Mouse (Mus musculus) heart, adult 11 months (tissue): ENCODE measurements at regions not wholly inside any gene's neighbourhood (a gene's known extent, or its start where the extent isn't known, plus 50 kb on each side); places are given as distances from the start of the nearest gene placed in this dataset.

ENCODE experiments used
- DNase-seq: peaks from one replicate; pipeline ENCODE4 v3.0.0; 2022

DNA sequence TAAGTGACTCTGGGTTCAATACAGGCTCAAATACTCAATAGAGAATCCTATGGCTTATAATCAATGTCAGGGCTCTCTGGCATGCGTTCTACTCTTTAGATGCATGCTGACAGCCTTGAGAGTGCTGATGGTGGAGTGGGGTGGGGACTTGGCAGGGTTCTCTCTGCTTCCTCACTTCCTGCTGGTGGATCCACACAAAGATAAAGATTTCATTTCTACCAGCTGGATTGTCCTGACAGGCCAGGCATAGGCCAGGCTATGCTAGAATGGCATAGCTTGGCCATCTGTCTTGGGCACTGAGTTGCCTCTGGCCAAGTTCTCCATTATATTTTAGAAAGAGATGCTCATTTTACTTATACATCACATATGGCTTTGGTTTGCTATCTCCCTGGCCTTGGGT is 206.2 kb upstream of the Plpp4 start:
- DNase-seq, result no peak

- DNase-seq, result peak; percentile 25
These were observed 189.9 kb upstream of the Plpp4 start for GRCm38 (mm10) chr7:129066891-129067290.

DNA sequence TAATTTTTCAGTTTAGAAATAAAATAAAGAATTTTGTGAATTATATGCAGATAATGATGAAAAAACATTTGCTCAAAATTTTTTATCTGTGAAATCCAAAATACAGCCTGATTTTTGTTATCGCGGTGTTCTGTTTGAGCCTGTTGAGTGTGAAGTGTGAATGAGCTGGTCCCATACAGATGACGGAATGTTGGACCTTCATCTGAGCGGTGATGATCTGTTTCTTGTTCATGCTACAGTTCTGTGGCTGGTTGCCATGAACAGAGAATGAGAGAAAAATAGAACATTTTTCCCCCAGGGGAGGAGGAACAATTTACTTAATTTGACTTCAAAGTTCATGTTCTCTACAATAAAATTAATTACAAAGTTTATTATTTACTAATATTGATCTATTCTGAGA is 188.7 kb upstream of the Plpp4 start:
- peak; percentile 40 for DNase-seq

GRCm38 (mm10) chr7:129079786-129080185 is 177.0 kb upstream of the Plpp4 start:
- peak; percentile 37 for DNase-seq

- DNase-seq, result peak; percentile 45
These were observed 165.4 kb upstream of the Plpp4 start for GRCm38 (mm10) chr7:129091441-129091840.

DNA sequence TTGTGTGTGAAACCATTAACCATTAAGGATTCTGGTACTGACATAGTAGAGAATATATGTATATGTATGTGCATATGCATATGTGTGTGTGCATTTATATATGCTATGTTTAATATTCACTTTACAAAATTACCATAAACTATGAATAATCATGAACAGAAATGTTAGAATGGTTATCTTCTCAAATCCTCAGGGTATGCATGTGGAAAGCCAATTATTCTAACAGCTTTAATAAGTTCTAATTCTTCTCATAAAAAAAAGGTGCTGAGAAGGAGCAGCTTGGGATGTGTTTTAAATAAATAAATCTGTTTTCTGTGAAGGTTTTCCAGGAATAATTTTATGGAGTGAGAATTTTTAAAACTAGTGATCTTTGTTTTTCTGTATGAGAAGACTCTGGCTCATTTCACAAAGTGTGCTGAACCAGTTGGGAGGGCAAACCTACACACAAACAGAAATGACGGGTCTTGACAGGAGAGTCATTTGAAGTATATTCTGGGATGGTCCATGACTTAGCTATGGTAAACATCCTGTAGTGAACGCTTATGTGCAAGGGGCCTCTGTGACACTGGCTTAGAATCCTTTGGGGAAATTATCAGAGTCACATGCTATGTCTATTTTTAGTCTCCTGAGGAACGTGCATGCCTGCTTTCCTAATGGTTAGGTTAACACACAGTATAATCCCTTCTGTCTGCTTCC is 160.3 kb upstream of the Plpp4 start:
- no peak for DNase-seq

- DNase-seq, result no peak
These were observed 154.4 kb upstream of the Plpp4 start for GRCm38 (mm10) chr7:129102437-129102836.

DNA sequence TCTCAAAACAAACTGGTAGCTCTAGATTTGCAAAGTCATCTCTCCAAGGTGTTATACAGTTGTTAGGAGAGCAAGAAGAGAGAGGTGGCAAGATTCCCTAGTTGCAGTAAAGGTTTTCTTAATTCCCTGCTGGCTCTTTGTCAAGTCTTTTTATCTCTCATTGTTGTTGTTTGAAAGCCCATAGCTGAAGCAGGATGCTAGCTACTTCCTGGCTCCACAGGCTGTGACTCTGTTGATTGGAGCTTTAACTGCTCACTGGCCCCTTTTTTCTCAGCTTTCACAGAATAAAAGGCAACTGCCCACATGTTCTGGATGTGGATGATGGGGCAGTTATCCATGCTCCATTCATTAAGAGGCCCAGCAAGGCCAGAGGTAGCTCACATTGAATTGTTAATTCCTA is 122.7 kb upstream of the Plpp4 start:
- DNase-seq, result peak; percentile 62

DNA sequence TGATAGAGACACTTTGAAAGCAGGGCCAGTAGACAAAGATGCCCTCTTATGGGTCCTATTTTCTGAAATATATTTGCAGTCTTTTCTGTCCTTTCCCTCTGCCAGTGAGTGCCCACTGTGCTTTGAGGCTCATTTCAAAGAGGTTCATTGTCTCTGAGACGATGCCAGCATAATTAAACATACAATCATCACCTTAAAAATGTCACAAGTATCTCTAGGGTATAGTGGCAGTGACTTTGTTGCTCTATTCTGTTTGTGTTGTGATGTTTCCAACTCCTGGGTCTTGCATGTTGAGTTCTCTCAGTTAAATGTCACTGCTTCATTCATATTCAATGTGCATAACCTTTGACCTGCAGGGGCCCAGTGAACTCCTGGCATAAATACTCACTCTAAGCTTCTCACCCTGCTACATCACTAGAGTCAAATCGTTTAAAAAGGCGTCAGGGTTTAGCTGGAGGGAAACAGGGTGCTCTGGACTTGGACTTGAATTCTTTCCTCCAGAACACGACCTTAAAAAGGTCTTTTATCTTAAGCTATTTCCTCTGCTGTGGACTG is 122.1 kb upstream of the Plpp4 start:
- DNase-seq, result peak; percentile 16

- no peak for DNase-seq
These were observed 119.4 kb upstream of the Plpp4 start for GRCm38 (mm10) chr7:129137303-129137990.

DNA sequence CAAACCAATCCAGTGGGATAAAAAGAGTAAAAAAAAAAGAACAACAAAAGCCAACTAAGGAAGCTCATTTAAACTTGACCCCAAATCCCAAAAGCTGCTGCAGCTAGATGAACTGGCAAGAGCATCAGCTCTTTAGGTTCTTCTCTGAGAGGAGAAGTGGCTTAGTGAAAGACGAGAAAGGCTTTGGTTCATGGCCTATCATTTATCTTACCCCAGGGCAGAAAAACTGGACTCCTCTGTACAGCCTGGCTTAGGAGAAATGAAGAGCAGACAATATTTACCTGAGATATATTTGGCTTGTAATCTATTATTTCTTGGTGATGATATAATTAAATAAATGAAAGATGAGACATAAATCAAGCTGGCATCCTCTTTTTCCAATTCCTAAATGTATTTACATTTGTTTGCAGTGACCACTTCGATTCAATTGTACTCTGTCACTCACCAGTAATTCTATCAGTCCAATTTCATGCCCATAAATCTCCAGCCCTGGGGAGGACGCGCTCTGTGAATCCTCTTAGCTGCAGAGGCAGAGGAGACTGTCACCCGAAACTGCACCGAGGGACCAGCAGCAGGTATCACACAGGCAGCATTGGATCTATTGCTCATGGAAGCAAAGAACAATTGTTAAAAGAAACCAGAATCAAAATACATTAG is 114.8 kb upstream of the Plpp4 start:
- DNase-seq, result peak; percentile 41

DNA sequence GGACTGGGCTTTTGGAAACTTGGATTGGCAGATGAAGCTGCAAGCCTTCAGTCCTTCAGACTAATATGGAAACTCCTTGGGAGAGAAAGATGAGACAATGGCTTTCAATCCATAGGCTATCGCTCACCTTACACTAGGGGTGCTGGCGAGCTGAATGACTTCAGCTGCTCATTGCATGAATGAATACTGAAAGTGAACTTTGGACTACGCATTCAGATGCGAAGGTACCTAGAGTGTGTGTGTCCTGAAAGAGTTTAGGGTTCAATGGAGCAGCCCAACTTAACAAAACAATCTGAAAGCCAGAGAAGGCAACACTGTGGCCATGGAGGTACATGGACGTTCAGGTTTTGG is 114.3 kb upstream of the Plpp4 start:
- no peak for DNase-seq

DNA sequence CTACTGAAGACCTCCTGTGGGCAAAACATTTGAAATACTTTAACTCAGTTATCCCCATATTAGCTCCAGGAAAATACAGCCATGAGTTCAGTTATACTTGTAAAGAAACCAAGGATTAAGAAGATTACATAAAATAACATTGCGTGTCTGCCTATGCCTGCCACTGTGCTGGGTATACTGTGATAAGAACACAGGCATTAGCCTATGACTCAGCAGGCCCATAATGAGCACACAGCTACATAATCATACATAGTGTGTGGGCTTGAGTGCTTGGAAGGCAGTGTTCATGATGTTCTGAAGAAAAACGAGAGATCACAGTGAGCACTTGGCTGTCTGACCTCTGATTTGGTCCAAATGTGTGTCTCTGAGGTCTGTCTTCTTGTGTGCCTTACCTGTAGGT is 101.3 kb upstream of the Plpp4 start:
- DNase-seq, result peak; percentile 48

GRCm38 (mm10) chr7:129169971-129170370 is 86.9 kb upstream of the Plpp4 start:
- DNase-seq, result no peak

- DNase-seq, result no peak
These were observed 65.9 kb upstream of the Plpp4 start for GRCm38 (mm10) chr7:129190933-129191332.

DNA sequence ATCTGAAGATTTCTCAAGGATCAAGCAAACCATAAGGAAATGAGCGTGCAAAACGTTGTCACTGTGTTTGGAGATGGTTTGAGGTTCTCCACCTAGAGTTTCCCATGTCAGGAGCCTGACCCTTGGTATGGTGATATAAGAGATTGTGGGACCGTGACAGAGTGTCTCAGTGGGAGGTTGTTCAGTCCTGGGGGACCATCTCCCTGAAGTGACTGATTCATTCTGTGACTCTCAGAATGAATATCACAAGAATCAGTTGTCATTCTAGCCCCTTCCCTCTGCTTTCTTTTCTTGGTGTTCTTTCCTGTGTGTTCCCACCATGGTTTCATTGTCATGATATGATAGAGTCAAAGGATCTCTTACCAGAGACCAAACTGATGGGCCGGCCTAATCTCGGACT is 49.8 kb upstream of the Plpp4 start:
- no peak for DNase-seq
